Mouse (Mus musculus) hindbrain, embryonic 15.5 days (tissue): Measurements from ENCODE around the gene Uqcc1. TPM values are rescaled to one million over a fixed set of nuclear protein-coding genes. Genes with fewer than 3 reads are reported as not detected.

ENCODE experiments used
- ATAC-seq: fragments of 200-750 bp; cut with Nextera tagmentation; 2 replicates; pipeline ENCODE4 v1.8.0; 2017; ENCODE audit warnings: low read depth, moderate number of reproducible peaks, moderate TSS enrichment; ENCODE audit not compliant: low FRiP score
- H3K27ac ChIP-seq: fragments of 300-500 bp; sonication (generic); replicated peaks from 2 replicates; pipeline ENCODE4 v1.5.1; 2015; ENCODE audit warnings: mild to moderate bottlenecking, inconsistent platforms
- H3K27me3 ChIP-seq: fragments of 300-500 bp; sonication (generic); 2 replicates; pipeline ENCODE4 v1.6.1; 2015; ENCODE audit warnings: control low read depth, inconsistent platforms
- H3K36me3 ChIP-seq: fragments of 300-500 bp; sonication (generic); 2 replicates; pipeline ENCODE4 v1.6.1; 2015; ENCODE audit warnings: control low read depth, inconsistent platforms
- H3K4me1 ChIP-seq: fragments of 300-500 bp; sonication (generic); replicated peaks from 2 replicates; pipeline ENCODE4 v1.6.1; 2015; ENCODE audit warnings: control low read depth, inconsistent platforms
- H3K4me2 ChIP-seq: fragments of 300-500 bp; sonication (generic); 2 replicates; pipeline ENCODE4 v1.6.1; 2015; ENCODE audit warnings: moderate library complexity, mild to moderate bottlenecking, inconsistent platforms
- H3K4me3 ChIP-seq: fragments of 300-500 bp; sonication (generic); 2 replicates; pipeline ENCODE4 v1.5.1; 2015; ENCODE audit warnings: mild to moderate bottlenecking, inconsistent platforms
- H3K9ac ChIP-seq: fragments of 300-500 bp; sonication (generic); 2 replicates; pipeline ENCODE4 v1.6.1; 2015; ENCODE audit warnings: inconsistent platforms
- H3K9me3 ChIP-seq: fragments of 300-500 bp; sonication (generic); 2 replicates; pipeline ENCODE4 v1.6.1; 2016; ENCODE audit warnings: control low read depth, inconsistent platforms
- WGBS: fragments of 180-500 bp; shearing (Covaris S2); methylation state at CpG from one replicate; pipeline ENCODE4 v1.1.7; 2015; 5-methylcytosine and 5-hydroxymethylcytosine counted together
- polyA plus RNA-seq: library from polyadenylated mRNA; unstranded; fragments of >200 nt; fragmentation: Nextera tagmentation; extraction: Ambion mirVana; gene quantifications from 2 replicates; pipeline ENCODE4 v1.2.1, GENCODE M21; 2015

The Uqcc1 gene
- polyA plus RNA-seq, 1 experiment from 2014 or later: 65.0 TPM

GRCm38 (mm10) chr2:155818596-155819391 is 111.3 kb downstream of the Uqcc1 start:
- Histone ChIP-seq H3K27ac (peak overlapping the region; percentile 80), H3K36me3 (peaks cover 47% of the 10 kb centered on the region), H3K27me3 (no peaks in the 10 kb centered on the region), H3K4me2 (peak overlapping the region; percentile 83), H3K9ac (peak overlapping the region; percentile 77), H3K9me3 (no peaks in the 10 kb centered on the region), H3K4me1 (peaks cover 26% of the 10 kb centered on the region), H3K4me3 (peak overlapping the region; percentile 58)
- peak; percentile 92 for ATAC-seq
- WGBS: 1% methylated on average over 37 of the region's 37 CpGs

DNA sequence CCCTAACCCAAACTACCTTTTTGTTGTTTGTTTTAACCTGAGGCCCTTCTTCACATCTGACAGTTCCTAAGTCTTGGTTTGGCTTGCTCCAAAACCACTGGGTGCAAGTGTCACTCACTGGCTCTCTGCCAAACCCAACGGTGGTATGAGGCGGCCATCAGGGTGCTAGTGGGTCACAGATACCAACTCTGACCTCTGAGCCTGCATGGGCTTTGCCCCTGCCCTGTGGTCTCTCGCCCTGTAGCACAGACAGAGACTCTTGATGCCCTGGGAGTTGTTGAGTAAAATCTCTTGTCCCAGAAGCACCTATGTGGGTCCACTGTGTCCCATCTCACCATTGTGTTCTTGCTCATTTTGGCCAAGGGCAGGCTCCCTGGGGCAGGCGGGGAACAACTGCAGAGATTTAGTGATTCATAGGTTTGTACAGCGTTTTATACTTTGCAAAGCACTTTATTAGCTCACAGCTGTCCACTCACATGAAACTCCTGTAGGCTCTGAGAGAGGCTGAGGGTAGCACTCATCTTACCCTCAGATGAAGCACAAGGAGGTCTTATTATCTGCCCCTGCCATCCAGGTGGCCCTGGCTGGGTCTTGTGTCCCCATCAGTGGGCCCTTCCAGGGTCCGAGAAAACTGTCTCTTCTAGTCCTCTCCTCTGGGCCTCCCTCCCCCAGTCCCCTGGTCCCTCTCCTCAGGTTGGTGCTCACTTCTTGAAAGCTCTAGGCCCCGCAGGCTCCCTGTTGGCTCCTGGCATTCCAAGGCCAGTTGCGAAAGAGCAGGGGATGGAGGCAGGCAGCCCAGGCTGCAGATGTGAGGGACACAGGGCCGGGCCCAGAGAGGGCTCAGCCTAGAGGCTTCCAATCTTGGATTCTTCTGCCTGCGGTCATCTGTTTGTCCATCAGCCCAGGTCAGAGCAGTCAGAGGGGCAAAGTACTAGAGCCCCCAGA is 112.5 kb downstream of the Uqcc1 start:
- ATAC-seq: no peak
- WGBS: 81% methylated on average over 10 of the region's 10 CpGs
- Histone ChIP-seq H3K4me3 (peak overlapping the region; percentile 58; the same call in 1 of the 2 replicates), H3K9ac (0 out of 2 replicates have a peak overlapping the region, but pooled peaks have one; percentile 77), H3K9me3 (no peaks in the 10 kb centered on the region), H3K4me1 (peaks cover 26% of the 10 kb centered on the region), H3K27ac (peak overlapping the region; percentile 80), H3K4me2 (peak overlapping the region; percentile 83), H3K27me3 (no peaks in the 10 kb centered on the region), H3K36me3 (peaks cover 40% of the 10 kb centered on the region)

GRCm38 (mm10) chr2:155816179-155816578 is 113.9 kb downstream of the Uqcc1 start:
- no peak overlapping the region for H3K4me2 ChIP-seq
- H3K9ac ChIP-seq: no peak overlapping the region
- peaks cover 26% of the 10 kb centered on the region for H3K4me1 ChIP-seq
- whole genome bisulfite sequencing: 100% methylated on average over 1 of the region's 1 CpGs
- no peak overlapping the region for H3K4me3 ChIP-seq
- H3K36me3 ChIP-seq: peaks cover 32% of the 10 kb centered on the region
- no peak for ATAC-seq
- no peaks in the 10 kb centered on the region for H3K9me3 ChIP-seq
- H3K27me3 ChIP-seq: no peaks in the 10 kb centered on the region
- H3K27ac ChIP-seq: no peak overlapping the region

DNA sequence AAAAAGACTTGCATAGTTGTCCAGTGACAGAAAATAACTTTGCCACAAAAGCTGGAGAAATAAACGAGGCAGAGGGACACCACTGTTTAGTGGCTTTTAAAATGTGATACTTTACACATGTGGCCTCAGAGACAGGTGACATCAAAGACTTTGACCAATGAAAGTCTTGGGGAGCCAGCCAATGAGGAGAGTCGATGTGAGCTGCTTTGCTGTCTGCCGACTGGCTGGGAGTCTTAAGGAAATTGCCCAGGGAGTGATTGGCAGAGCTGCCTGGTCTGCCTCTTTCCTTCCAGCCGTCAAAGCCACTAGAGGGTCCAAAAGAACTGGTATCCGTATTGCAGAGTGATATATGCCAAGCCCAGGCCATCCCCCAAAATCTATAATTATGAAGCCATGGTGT is 115.3 kb downstream of the Uqcc1 start:
- Histone ChIP-seq H3K27me3 (no peaks in the 10 kb centered on the region), H3K4me2 (no peak overlapping the region), H3K9me3 (no peaks in the 10 kb centered on the region), H3K4me1 (peaks cover 25% of the 10 kb centered on the region), H3K27ac (no peak overlapping the region), H3K36me3 (peaks cover 33% of the 10 kb centered on the region), H3K9ac (no peak overlapping the region), H3K4me3 (no peak overlapping the region)
- ATAC-seq: no peak
- WGBS: 31% methylated on average over 5 of the region's 5 CpGs

DNA sequence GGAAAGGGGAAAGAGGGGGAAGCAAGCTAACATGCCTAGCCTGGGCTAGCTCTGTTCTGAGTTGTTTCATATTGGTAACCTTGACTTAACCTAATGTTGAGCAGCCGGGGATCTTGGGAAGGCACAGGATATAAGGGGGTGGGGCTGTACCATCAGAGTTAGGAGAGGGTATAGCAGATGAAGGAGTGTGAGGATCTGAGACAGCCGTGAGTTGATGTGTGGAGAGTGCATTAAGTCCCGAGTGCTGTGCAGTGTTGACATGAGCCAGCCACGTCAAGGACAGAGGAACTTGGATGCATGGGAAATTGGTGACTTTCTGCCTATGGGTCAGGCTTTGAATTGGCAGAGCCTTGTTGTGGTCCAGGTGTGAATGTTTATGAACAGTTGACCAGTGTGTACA is 117.5 kb downstream of the Uqcc1 start:
- Histone ChIP-seq H3K36me3 (peaks cover 44% of the 10 kb centered on the region), H3K27ac (no peak overlapping the region), H3K4me3 (no peak overlapping the region), H3K4me1 (peaks cover 4% of the 10 kb centered on the region), H3K4me2 (no peak overlapping the region), H3K9me3 (no peaks in the 10 kb centered on the region), H3K9ac (no peak overlapping the region), H3K27me3 (no peaks in the 10 kb centered on the region)
- WGBS: 91% methylated on average over 4 of the region's 4 CpGs
- ATAC-seq: no peak

- WGBS: 40% methylated on average over 16 of the region's 16 CpGs
- H3K27ac ChIP-seq: no peak overlapping the region
- peaks cover 44% of the 10 kb centered on the region for H3K36me3 ChIP-seq
- no peaks in the 10 kb centered on the region for H3K9me3 ChIP-seq
- H3K4me1 ChIP-seq: no peaks in the 10 kb centered on the region
- H3K27me3 ChIP-seq: no peaks in the 10 kb centered on the region
- no peak overlapping the region for H3K4me3 ChIP-seq
- ATAC-seq: no peak
- no peak overlapping the region for H3K9ac ChIP-seq
- H3K4me2 ChIP-seq: no peak overlapping the region
Measured at GRCm38 (mm10) chr2:155811821-155812396, 118.2 kb downstream of the Uqcc1 start.

DNA sequence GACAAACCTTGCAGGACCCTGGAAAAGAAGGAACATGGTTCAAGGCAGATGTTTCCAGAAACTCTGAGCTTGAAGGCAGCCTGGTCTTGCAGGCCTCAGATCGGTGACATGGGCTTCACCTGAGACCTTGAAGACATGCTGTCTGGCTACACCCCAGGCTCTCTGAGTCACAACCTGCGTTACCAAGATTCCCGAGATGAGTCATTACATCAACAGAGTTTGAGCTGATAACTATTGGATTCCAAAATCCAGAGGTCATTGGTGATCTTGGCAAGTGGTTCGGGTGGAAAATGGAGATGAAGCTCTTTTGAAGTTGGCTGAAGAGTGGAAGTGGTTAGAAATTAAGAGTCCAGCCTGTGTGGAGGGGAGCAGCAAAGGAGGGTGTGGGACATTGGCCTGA is 120.5 kb downstream of the Uqcc1 start:
- Histone ChIP-seq H3K27ac (no peak overlapping the region), H3K36me3 (peaks cover 31% of the 10 kb centered on the region), H3K9me3 (no peaks in the 10 kb centered on the region), H3K4me2 (no peak overlapping the region), H3K4me1 (0 out of 2 replicates have a peak, but pooled peaks cover 3% of the 10 kb centered on the region), H3K9ac (no peak overlapping the region), H3K4me3 (no peak overlapping the region), H3K27me3 (no peaks in the 10 kb centered on the region)
- no peak for ATAC-seq
- 85% methylated on average over 4 of the region's 4 CpGs for WGBS

- WGBS: 76% methylated on average over 4 of the region's 4 CpGs
- peaks cover 28% of the 10 kb centered on the region for H3K36me3 ChIP-seq
- H3K9ac ChIP-seq: no peak overlapping the region
- H3K4me3 ChIP-seq: no peak overlapping the region
- no peak overlapping the region for H3K27ac ChIP-seq
- 0 out of 2 replicates have a peak, but pooled peaks cover 3% of the 10 kb centered on the region for H3K4me1 ChIP-seq
- H3K9me3 ChIP-seq: no peaks in the 10 kb centered on the region
- no peaks in the 10 kb centered on the region for H3K27me3 ChIP-seq
- no peak overlapping the region for H3K4me2 ChIP-seq
- no peak for ATAC-seq
Measured at GRCm38 (mm10) chr2:155807408-155807807, 122.7 kb downstream of the Uqcc1 start.

DNA sequence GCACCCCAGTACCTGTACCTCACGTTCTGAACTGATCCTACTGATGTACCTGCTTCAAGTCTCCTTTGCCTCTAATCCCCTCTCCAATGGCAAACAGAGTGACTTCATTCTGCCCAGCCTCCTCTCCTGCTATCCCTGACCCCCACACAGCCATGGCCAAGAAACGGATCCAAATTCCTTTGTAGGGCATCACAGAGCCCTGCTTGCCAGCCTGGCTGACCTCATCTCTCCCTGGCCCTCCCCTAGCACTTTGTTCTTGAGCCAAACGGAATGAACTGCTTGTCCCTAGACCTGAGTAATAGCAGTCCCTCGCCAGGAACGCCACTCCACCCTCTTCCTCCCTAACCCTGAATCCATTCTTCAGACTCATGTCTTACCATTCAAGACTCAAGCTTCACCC is 123.6 kb downstream of the Uqcc1 start:
- no peak for ATAC-seq
- WGBS: 74% methylated on average over 5 of the region's 5 CpGs
- Histone ChIP-seq H3K9ac (no peak overlapping the region), H3K36me3 (peaks cover 35% of the 10 kb centered on the region), H3K27ac (no peak overlapping the region), H3K4me2 (no peak overlapping the region), H3K4me3 (no peak overlapping the region), H3K4me1 (0 out of 2 replicates have a peak, but pooled peaks cover 3% of the 10 kb centered on the region), H3K9me3 (no peaks in the 10 kb centered on the region), H3K27me3 (no peaks in the 10 kb centered on the region)

DNA sequence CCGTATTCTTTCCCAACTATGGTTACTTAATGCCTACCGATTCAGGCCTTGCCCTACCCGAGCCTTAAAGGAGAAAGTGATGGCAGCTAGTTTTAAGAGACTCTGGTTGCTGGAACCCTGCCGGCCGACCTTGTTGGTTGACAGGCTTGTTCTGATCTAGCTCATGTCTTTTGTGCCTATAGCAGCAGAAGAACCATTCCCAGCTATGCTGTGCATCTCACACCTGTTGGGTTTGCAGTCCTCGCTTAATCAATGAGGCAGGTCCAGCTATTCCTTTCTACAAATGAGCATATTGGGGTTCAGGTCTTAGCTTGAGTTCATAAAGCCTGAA is 124.2 kb downstream of the Uqcc1 start:
- WGBS: 86% methylated on average over 6 of the region's 6 CpGs
- no peak overlapping the region for H3K27ac ChIP-seq
- H3K27me3 ChIP-seq: no peaks in the 10 kb centered on the region
- no peaks in the 10 kb centered on the region for H3K9me3 ChIP-seq
- H3K9ac ChIP-seq: no peak overlapping the region
- no peak for ATAC-seq
- H3K4me1 ChIP-seq: 0 out of 2 replicates have a peak, but pooled peaks cover 3% of the 10 kb centered on the region
- H3K4me2 ChIP-seq: no peak overlapping the region
- H3K36me3 ChIP-seq: peaks cover 38% of the 10 kb centered on the region
- H3K4me3 ChIP-seq: no peak overlapping the region

DNA sequence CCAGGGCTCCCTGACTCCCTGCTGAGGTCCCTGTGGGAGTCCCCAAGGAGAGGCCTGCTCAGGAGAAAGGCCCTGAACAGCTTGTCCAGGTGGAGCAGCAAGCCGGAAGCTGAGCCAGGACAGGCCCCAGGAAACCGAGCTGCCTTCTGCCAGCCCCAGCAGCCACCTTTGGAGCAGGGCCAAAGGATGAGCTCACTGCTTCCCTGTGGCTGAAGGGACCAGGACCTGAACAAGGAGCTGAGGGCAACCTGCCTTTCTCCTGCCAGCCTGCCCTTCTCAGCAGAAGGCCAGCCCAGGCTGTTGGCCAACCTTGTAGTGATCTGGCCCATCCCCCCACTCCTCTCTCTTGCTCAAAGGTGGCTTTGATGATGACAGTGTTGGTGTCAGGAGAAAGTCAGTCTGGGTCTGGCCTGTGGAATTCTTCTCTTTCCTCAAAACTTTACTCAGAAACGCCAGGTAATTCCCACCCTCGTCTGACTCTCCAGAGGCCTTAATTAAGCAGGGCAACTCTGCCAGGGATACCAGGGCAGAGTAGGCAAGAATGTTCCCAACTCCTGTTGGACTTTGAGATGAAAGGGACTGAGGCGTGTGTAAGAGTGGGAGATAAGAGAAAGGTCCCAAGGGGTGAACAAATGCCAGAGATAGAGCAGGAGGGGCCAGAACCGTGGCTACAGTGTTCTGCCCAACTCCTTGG is 124.7 kb downstream of the Uqcc1 start:
- 59% methylated on average over 6 of the region's 6 CpGs for WGBS
- Histone ChIP-seq H3K9me3 (no peaks in the 10 kb centered on the region), H3K27me3 (no peaks in the 10 kb centered on the region), H3K36me3 (peaks cover 37% of the 10 kb centered on the region), H3K27ac (no peak overlapping the region; the same call in 1 of the 2 replicates), H3K4me3 (no peak overlapping the region), H3K9ac (no peak overlapping the region), H3K4me1 (0 out of 2 replicates have a peak, but pooled peaks cover 3% of the 10 kb centered on the region), H3K4me2 (no peak overlapping the region)
- ATAC-seq: peak; percentile 46; the same call in 1 of the 2 replicates
